Mouse (Mus musculus): ENCODE measurements at regions not wholly inside any gene's neighbourhood (a gene's known extent, or its start where the extent isn't known, plus 50 kb on each side); places are given as distances from the start of the nearest gene placed in this dataset.

- TF ChIP-seq CTCF (IDR thresholded peaks at IDR 0.05; ENCODE audit: low read depth) (no peak), EP300 (optimal IDR thresholded peaks at IDR 0.05) (no peak)
These were observed 829.6 kb downstream of the Stpg2 start for GRCm38 (mm10) chr3:140035142-140035541.
